13 mouse cellular contexts compared by ENCODE assay signal in genomic region chr17:15069124-15069523, GRCm38 (mm10). TPM values are rescaled to one million over a fixed set of nuclear protein-coding genes. Genes with fewer than 3 reads are reported as not detected.
A peak's percentile ranks its signal among the peaks of the same experiment; 100 is the strongest.
DNase-seq lines count a peak whose midpoint lies in the region.
"Had no signal": no experiment of that assay in that cellular context is flagged by ENCODE, and none has a peak within 500 bp of the region (broad histone marks: within the 10 kb centered on the region; RNA-seq: fewer than 3 reads in every experiment).

No protein-coding gene starts in this region.

- DNase-seq in embryo, embryonic 10 days (ENCODE audit: low spot score) = peak; percentile 8
- DNase-seq in embryo, embryonic 9.5 days (ENCODE audit: extremely low spot score) = no peak
- peak; percentile 28 to 57 for DNase-seq in layer of hippocampus, adult 18-20 months (ENCODE audit: low spot score in 2 of 2)
- no peak for DNase-seq in layer of hippocampus, postnatal 25 days (ENCODE audit: extremely low spot score in 1 of 2, low spot score in 1 of 2)
- DNase-seq in brain, adult 2 months (ENCODE audit: low read depth, low spot score) = peak; percentile 73
- peak; percentile 30 to 61 for DNase-seq in kidney, postnatal 36 days
- no peak for DNase-seq in urinary bladder, adult 18-20 months (ENCODE audit: low spot score in 2 of 2)
- no peak for DNase-seq in urinary bladder, postnatal 36 days (ENCODE audit: low spot score in 2 of 2)
- DNase-seq: cerebellum, postnatal 36 days; gastrocnemius, postnatal 25 days; liver, embryonic 13.5 days; right cerebral cortex, postnatal 25 days; thymus, postnatal 14 days had no signal

RNA-seq across cellular contexts. Expression of gene Gm3448, which starts 27.8 kb away (rescaled TPM):
- 1 to 10 TPM; 7.2 to 8.4 TPM for total RNA-seq in layer of hippocampus, adult 18-20 months (2021)
- 10 to 100 TPM in 1 of 2 experiments, 1 to 10 TPM in 1; 6.8 to 10.5 TPM for total RNA-seq in layer of hippocampus, postnatal 25 days (2021)

RNA-seq across cellular contexts. Expression of gene Tcte3, which starts 27.8 kb away (rescaled TPM):
- total RNA-seq in layer of hippocampus, adult 18-20 months (2021) = 1 to 10 TPM in 1 of 2 experiments, not detected in 1; 1.3 TPM
- 1 to 10 TPM in 1 of 2 experiments, not detected in 1; 1.1 TPM for total RNA-seq in layer of hippocampus, postnatal 25 days (2021)
- total RNA-seq: gastrocnemius, postnatal 25 days had no signal

RNA-seq across cellular contexts. Expression of gene Ermard, which starts 28.1 kb away (rescaled TPM):
- total RNA-seq in layer of hippocampus, adult 18-20 months (2021) = 10 to 100 TPM; 51.9 to 52.9 TPM
- 10 to 100 TPM; 44.9 to 72.4 TPM for total RNA-seq in layer of hippocampus, postnatal 25 days (2021)

RNA-seq across cellular contexts. Expression of gene Gm3435, which starts 59.1 kb away (rescaled TPM):
- total RNA-seq in layer of hippocampus, adult 18-20 months (2021) = 1 to 10 TPM; 4.1 to 5.8 TPM
- 1 to 10 TPM; 2.1 to 3.8 TPM for total RNA-seq in layer of hippocampus, postnatal 25 days (2021)

Comparison
In these comparisons a context has a peak if more than half of its experiments do, and no peak if none do; other contexts are left out.
1. DNase-seq: peak in embryo, embryonic 10 days (single experiment), layer of hippocampus, adult 18-20 months (2 of 2), brain, adult 2 months (single experiment) and kidney, postnatal 36 days (2 of 2); none in embryo, embryonic 9.5 days (single experiment), layer of hippocampus, postnatal 25 days (0 of 2), urinary bladder, adult 18-20 months (0 of 2) and urinary bladder, postnatal 36 days (0 of 2).